Comparison of ENCODE assay signal across 7 mouse cellular contexts in genomic region chr7:137410337-137411197, GRCm38 (mm10). TPM values are rescaled to one million over a fixed set of nuclear protein-coding genes. Genes with fewer than 3 reads are reported as not detected.
A peak's percentile ranks its signal among the peaks of the same experiment; 100 is the strongest.
DNase-seq lines count a peak whose midpoint lies in the region; ATAC-seq lines count a peak whose summit lies in the region.

9430038I01Rik (minus strand) TSS chr7:137410762.

- under 1% methylated on average over 62 of the region's 63 CpGs for WGBS in embryonic facial prominence, embryonic 12.5 days
- WGBS in limb, embryonic 11.5 days = under 1% methylated on average over 63 of the region's 63 CpGs
- WGBS in midbrain, embryonic 14.5 days = under 1% methylated on average over 63 of the region's 63 CpGs

- DNase-seq in adrenal gland, postnatal 25 days = peak; percentile 99
- peak; percentile 100 for DNase-seq in heart, adult 11 months
- peak; percentile 99 for DNase-seq in kidney, adult 18-20 months
- peak; percentile 96 for DNase-seq in limb, embryonic 11.5 days (ENCODE audit: low spot score)
- DNase-seq in midbrain, embryonic 14.5 days = peak; percentile 97
- DNase-seq in spleen, adult 18-20 months = peak; percentile 91 to 99

- no peaks in the 10 kb centered on the region for H3K27me3 ChIP-seq in embryonic facial prominence, embryonic 12.5 days
- no peaks in the 10 kb centered on the region for H3K27me3 ChIP-seq in limb, embryonic 11.5 days (ENCODE audit: control insufficient read depth, insufficient read depth, low read length)
- no peaks in the 10 kb centered on the region for H3K27me3 ChIP-seq in midbrain, embryonic 14.5 days (ENCODE audit: control insufficient read depth, insufficient read depth, low read length)

- H3K27ac ChIP-seq in embryonic facial prominence, embryonic 12.5 days = peak within 1 kb of the TSS; percentile 85
- H3K27ac ChIP-seq in limb, embryonic 11.5 days (replicated peaks; ENCODE audit: low read depth, low read length) = peak within 1 kb of the TSS; percentile 48; the same call in 1 of the 2 replicates
- peak within 1 kb of the TSS; percentile 83 for H3K27ac ChIP-seq in midbrain, embryonic 14.5 days (replicated peaks; ENCODE audit: low read depth, low read length)

- peak within 1 kb of the TSS; percentile 58 for H3K4me2 ChIP-seq in embryonic facial prominence, embryonic 12.5 days (replicated peaks)
- peak within 1 kb of the TSS; percentile 50 for H3K4me2 ChIP-seq in limb, embryonic 11.5 days (ENCODE audit: low read depth, severe bottlenecking)
- H3K4me2 ChIP-seq in midbrain, embryonic 14.5 days (ENCODE audit: low read length) = peak within 1 kb of the TSS; percentile 55

- H3K36me3 ChIP-seq in embryonic facial prominence, embryonic 12.5 days = no peaks in the 10 kb centered on the region
- H3K36me3 ChIP-seq in limb, embryonic 11.5 days (ENCODE audit: control insufficient read depth, insufficient read depth, low read length) = no peaks in the 10 kb centered on the region
- H3K36me3 ChIP-seq in midbrain, embryonic 14.5 days (ENCODE audit: control insufficient read depth, insufficient read depth, low read length) = no peaks in the 10 kb centered on the region

- H3K9me3 ChIP-seq in embryonic facial prominence, embryonic 12.5 days = no peaks in the 10 kb centered on the region
- no peaks in the 10 kb centered on the region for H3K9me3 ChIP-seq in limb, embryonic 11.5 days (ENCODE audit: control insufficient read depth, low read length)
- H3K9me3 ChIP-seq in midbrain, embryonic 14.5 days (ENCODE audit: control insufficient read depth, low read length) = no peaks in the 10 kb centered on the region

- H3K4me3 ChIP-seq in embryonic facial prominence, embryonic 12.5 days = peak within 1 kb of the TSS; percentile 82
- peak within 1 kb of the TSS; percentile 63 for H3K4me3 ChIP-seq in limb, embryonic 11.5 days (ENCODE audit: low read depth, low read length)
- peak within 1 kb of the TSS; percentile 76 for H3K4me3 ChIP-seq in midbrain, embryonic 14.5 days (replicated peaks; ENCODE audit: low read depth, low read length)

- ATAC-seq in embryonic facial prominence, embryonic 12.5 days (ENCODE audit: insufficient number of reproducible peaks, insufficient read depth, low FRiP score, low TSS enrichment) = peak; percentile 99
- peak; percentile 99 for ATAC-seq in limb, embryonic 11.5 days (ENCODE audit: insufficient number of reproducible peaks, low FRiP score, low TSS enrichment, low read depth)
- peak; percentile 100 for ATAC-seq in midbrain, embryonic 14.5 days (ENCODE audit: low FRiP score, low TSS enrichment)

- H3K4me1 ChIP-seq in embryonic facial prominence, embryonic 12.5 days = 0 out of 2 replicates have a peak, but pooled peaks cover 4% of the 10 kb centered on the region
- peaks cover 3% of the 10 kb centered on the region; the same call in 1 of the 2 replicates for H3K4me1 ChIP-seq in limb, embryonic 11.5 days (ENCODE audit: control insufficient read depth, insufficient read depth, low read length)
- 0 out of 2 replicates have a peak, but pooled peaks cover 3% of the 10 kb centered on the region for H3K4me1 ChIP-seq in midbrain, embryonic 14.5 days (ENCODE audit: control insufficient read depth, insufficient read depth, low read length)

- H3K9ac ChIP-seq in embryonic facial prominence, embryonic 12.5 days = peak within 1 kb of the TSS; percentile 55
- peak within 1 kb of the TSS; percentile 74 for H3K9ac ChIP-seq in limb, embryonic 11.5 days (ENCODE audit: low read length)
- peak within 1 kb of the TSS; percentile 62 for H3K9ac ChIP-seq in midbrain, embryonic 14.5 days (replicated peaks; ENCODE audit: low read length)

RNA-seq across cellular contexts. Expression of gene 9430038I01Rik, which starts in this region (rescaled TPM):
- 12.3 and 13.8 TPM in 2 replicates for total RNA-seq in adrenal gland, postnatal 25 days (2021)
- 26.8 and 27.5 TPM in 2 replicates for polyA plus RNA-seq in embryonic facial prominence, embryonic 12.5 days (2016; fragmentation: Nextera tagmentation; extraction: Ambion mirVana)
- 24.3 and 26.2 TPM in 2 replicates for polyA plus RNA-seq in limb, embryonic 11.5 days (2014; fragmentation: Nextera tagmentation; extraction: Ambion mirVana)
- polyA plus RNA-seq in midbrain, embryonic 14.5 days (2014; fragmentation: Nextera tagmentation; extraction: Ambion mirVana) = 11.1 and 11.5 TPM in 2 replicates

Comparison
In these comparisons a context has a peak if more than half of its experiments do, and no peak if none do; other contexts are left out.
1. Peak in every context shown above with its lines: DNase-seq, ATAC-seq, H3K4me3 ChIP-seq and H3K27ac ChIP-seq.